Mouse (Mus musculus) CH12.LX (cell line): ENCODE data around the gene Slc25a36.

Source experiments
- CHD2 ChIP-seq: IDR thresholded peaks from 2 replicates; pipeline ENCODE4 v1.6.1; 2011; ENCODE audit warnings: low read length, improper control_type of control experiment
- CTCF ChIP-seq, 2 experiments: IDR thresholded peaks in 1 of 2; conservative IDR thresholded peaks in 1 of 2; 2 replicates each; pipeline ENCODE4 v1.5.1; 2011 to 2012; ENCODE audit warnings: low read depth in 2 of 2, low read length in 2 of 2, improper control_type of control experiment in 1 of 2, inconsistent platforms in 1 of 2, mild to moderate bottlenecking in 1 of 2, moderate library complexity in 1 of 2
- E2F4 ChIP-seq: IDR thresholded peaks from 2 replicates; pipeline ENCODE4 v1.6.1; 2011; ENCODE audit warnings: low read depth, low read length, improper control_type of control experiment; ENCODE audit not compliant: insufficient replicate concordance
- EP300 ChIP-seq: IDR thresholded peaks from 2 replicates; pipeline ENCODE4 v1.6.1; 2011; ENCODE audit warnings: low read length, improper control_type of control experiment
- KAT2A ChIP-seq: IDR thresholded peaks from 2 replicates; pipeline ENCODE4 v1.6.1; 2012; ENCODE audit warnings: low read length, improper control_type of control experiment, inconsistent platforms; ENCODE audit not compliant: insufficient replicate concordance
- MAFK ChIP-seq: IDR thresholded peaks from 2 replicates; pipeline ENCODE4 v1.6.1; 2011; ENCODE audit warnings: low read length, improper control_type of control experiment; ENCODE audit not compliant: insufficient replicate concordance
- MAZ ChIP-seq: IDR thresholded peaks from 2 replicates; pipeline ENCODE4 v1.6.1; 2012; ENCODE audit warnings: low read depth, mild to moderate bottlenecking, inconsistent platforms, low read length, improper control_type of control experiment, moderate library complexity
- MYC ChIP-seq: IDR thresholded peaks from 2 replicates; pipeline ENCODE4 v1.6.1; 2011; ENCODE audit warnings: low read depth, mild to moderate bottlenecking, improper control_type of control experiment, low read length
- POLR2A ChIP-seq: IDR thresholded peaks from 2 replicates; pipeline ENCODE4 v1.6.1; 2011; ENCODE audit warnings: low read depth, mild to moderate bottlenecking, improper control_type of control experiment, low read length
- RCOR1 ChIP-seq: conservative IDR thresholded peaks from 2 replicates; pipeline ENCODE4 v1.6.1; 2012; ENCODE audit warnings: low read depth, mild to moderate bottlenecking, inconsistent platforms, low read length, improper control_type of control experiment
- SIN3A ChIP-seq: IDR thresholded peaks from 2 replicates; pipeline ENCODE4 v1.6.1; 2012; ENCODE audit warnings: low read length, improper control_type of control experiment, inconsistent platforms
- ZC3H11A ChIP-seq: IDR thresholded peaks from 2 replicates; pipeline ENCODE4 v1.6.1; 2012; ENCODE audit warnings: low read depth, mild to moderate bottlenecking, inconsistent platforms, low read length, improper control_type of control experiment

DNA sequence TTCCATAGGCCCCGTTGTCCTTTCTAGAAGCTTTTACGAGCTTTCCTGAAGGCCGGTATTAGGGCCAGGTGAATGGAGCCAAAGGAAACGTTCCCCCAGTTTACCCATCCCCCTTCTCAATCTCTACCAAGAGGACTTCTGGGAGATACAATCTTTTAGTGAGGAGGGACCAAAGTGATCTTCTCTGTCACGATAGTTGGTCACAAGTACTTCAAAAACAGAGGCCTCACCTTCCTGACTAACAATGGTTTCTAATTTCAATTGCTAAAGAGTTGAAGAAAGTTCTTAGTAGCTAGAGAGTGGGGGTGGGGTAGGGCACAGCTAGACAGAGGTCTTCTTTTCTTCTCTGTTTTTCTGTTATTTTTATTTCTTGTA is 2.6 kb upstream of the Slc25a36 start:
- TF ChIP-seq POLR2A = no peak
- no peak for TF ChIP-seq MAZ
- TF ChIP-seq CTCF (conservative IDR thresholded peaks at IDR 0.05 in 1 of 2, IDR thresholded peaks at IDR 0.05 in 1 of 2; ENCODE audit: low read depth in 2 of 2, low read length in 2 of 2) = no peak
- TF ChIP-seq RCOR1 = no peak
- no peak for TF ChIP-seq ZC3H11A
- no peak for TF ChIP-seq MAFK
- no peak for TF ChIP-seq E2F4
- no peak for TF ChIP-seq SIN3A
- no peak for TF ChIP-seq EP300
- no peak for TF ChIP-seq CHD2
- no peak for TF ChIP-seq KAT2A
- TF ChIP-seq MYC = no peak
